Mouse (Mus musculus): Measurements from ENCODE around the gene Tfap2e.

GRCm38 (mm10) chr4:126782996-126783395 is 47.0 kb upstream of the Tfap2e start:
- TF ChIP-seq CTCF (IDR thresholded peaks at IDR 0.05; ENCODE audit: low read depth, low read length) (no peak), GATA1 (IDR thresholded peaks at IDR 0.05; ENCODE audit: borderline replicate concordance, low read length) (no peak), POLR2AphosphoS5 (IDR thresholded peaks at IDR 0.05; ENCODE audit: insufficient replicate concordance, low read depth, low read length) (no peak)

Measured in G1E (cell line).